Mouse (Mus musculus) lung, adult 2 months (tissue): ENCODE results near the gene Tmem178.

Experiments used
- CTCF ChIP-seq: fragments of 200-500 bp; IDR thresholded peaks from 2 replicates; pipeline ENCODE4 v1.5.1; 2011; ENCODE audit warnings: mild to moderate bottlenecking, low read length, control low read depth; ENCODE audit not compliant: insufficient read depth
- POLR2A ChIP-seq: fragments of 200-500 bp; IDR thresholded peaks from 2 replicates; pipeline ENCODE4 v1.6.1; 2011; ENCODE audit warnings: low read depth, mild to moderate bottlenecking, control low read depth, low read length, borderline replicate concordance; ENCODE audit errors: extremely low read depth

GRCm38 (mm10) chr17:80970716-80971115, 26.3 kb downstream of the Tmem178 start:
- no peak for TF ChIP-seq CTCF
- TF ChIP-seq POLR2A, result no peak
